Mouse (Mus musculus) ES-Bruce4 (cell line): ENCODE measurements around the gene Myrfl.

Experiments used
- CTCF ChIP-seq: IDR thresholded peaks from one replicate; pipeline ENCODE4 v1.8.1; 2011; ENCODE audit warnings: low read depth, low read length
- EP300 ChIP-seq: IDR thresholded peaks from 2 replicates; pipeline ENCODE4 v1.6.1; 2011; ENCODE audit warnings: low read depth, low read length; ENCODE audit not compliant: insufficient read depth
- POLR2A ChIP-seq: IDR thresholded peaks from one replicate; pipeline ENCODE4 v1.8.1; 2011; ENCODE audit warnings: low read length; ENCODE audit not compliant: insufficient read depth

GRCm38 (mm10) chr10:116893753-116894152 lies 3.0 kb downstream of the Myrfl start:
- TF ChIP-seq CTCF (peak; percentile 23), EP300 (no peak), POLR2A (no peak)
